Mouse (Mus musculus) cerebellum, adult 2 months (tissue): ENCODE results near the gene Pik3c2g.

Source experiments
- CTCF ChIP-seq: fragments of 200-500 bp; IDR thresholded peaks from 2 replicates; pipeline ENCODE4 v1.5.1; 2011; ENCODE audit warnings: low read depth, mild to moderate bottlenecking, control low read depth, low read length, moderate library complexity, borderline replicate concordance; ENCODE audit not compliant: insufficient read depth
- POLR2A ChIP-seq: fragments of 200-500 bp; IDR thresholded peaks from 2 replicates; pipeline ENCODE4 v1.6.1; 2011; ENCODE audit warnings: low read length, control low read depth, borderline replicate concordance; ENCODE audit not compliant: insufficient read depth

DNA sequence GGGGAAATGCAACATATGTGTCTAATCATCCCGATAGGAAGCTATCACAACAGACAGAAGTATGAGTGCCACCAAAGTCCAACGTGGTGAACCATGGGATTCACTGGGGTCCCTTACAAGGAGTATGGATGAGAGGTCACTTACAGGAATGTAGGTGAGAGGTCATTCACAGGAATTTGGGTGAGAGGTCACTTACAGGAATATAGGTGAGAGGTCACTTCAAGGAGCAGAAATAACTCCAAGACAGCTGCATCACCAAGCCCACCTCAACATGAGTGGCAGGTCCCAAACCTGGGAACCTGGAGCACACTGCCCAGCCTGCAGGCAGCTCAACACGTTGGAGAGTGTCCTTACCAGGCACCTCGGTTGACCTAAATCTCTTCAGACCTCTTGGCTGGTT is 314.8 kb downstream of the Pik3c2g start:
- TF ChIP-seq POLR2A (no peak), CTCF (no peak)
